Mouse (Mus musculus) MEL (cell line): ENCODE measurements around the gene Trpm8.

Experiments used
- CTCF ChIP-seq, 3 experiments: IDR thresholded peaks in 2 of 3; conservative IDR thresholded peaks in 1 of 3; 2 replicates each; pipeline ENCODE4 v1.5.1; 2011 to 2012; ENCODE audit warnings: low read length in 3 of 3, low read depth in 2 of 3, mild to moderate bottlenecking in 2 of 3, improper control_type of control experiment in 1 of 3, inconsistent platforms in 1 of 3, mixed read lengths in 1 of 3, moderate library complexity in 1 of 3; ENCODE audit not compliant: control insufficient read depth in 1 of 3, insufficient read depth in 1 of 3, poor library complexity in 1 of 3, severe bottlenecking in 1 of 3
- HCFC1 ChIP-seq: IDR thresholded peaks from 2 replicates; pipeline ENCODE4 v1.6.1; 2012; ENCODE audit warnings: low read depth, mild to moderate bottlenecking, inconsistent platforms, low read length, improper control_type of control experiment, moderate library complexity
- JUND ChIP-seq: IDR thresholded peaks from 2 replicates; pipeline ENCODE4 v1.6.1; 2011; ENCODE audit warnings: low read depth, mild to moderate bottlenecking, improper control_type of control experiment, low read length
- MXI1 ChIP-seq: IDR thresholded peaks from 2 replicates; pipeline ENCODE4 v1.6.1; 2011; ENCODE audit warnings: mild to moderate bottlenecking, low read depth, low read length, improper control_type of control experiment
- POLR2A ChIP-seq, 2 experiments: IDR thresholded peaks; 2 replicates each; pipeline ENCODE4 v1.6.1; 2011 to 2012; ENCODE audit warnings: low read length in 2 of 2, mild to moderate bottlenecking in 2 of 2, control low read depth in 1 of 2, improper control_type of control experiment in 1 of 2, low read depth in 1 of 2, moderate library complexity in 1 of 2; ENCODE audit not compliant: control insufficient read depth in 1 of 2, insufficient read depth in 1 of 2, poor library complexity in 1 of 2
- RAD21 ChIP-seq: IDR thresholded peaks from 2 replicates; pipeline ENCODE4 v1.6.1; 2011; ENCODE audit warnings: mild to moderate bottlenecking, low read depth, low read length, improper control_type of control experiment
- ZMIZ1 ChIP-seq: IDR thresholded peaks from 2 replicates; pipeline ENCODE4 v1.6.1; 2012; ENCODE audit warnings: low read depth, mild to moderate bottlenecking, inconsistent platforms, low read length, improper control_type of control experiment, moderate library complexity

DNA sequence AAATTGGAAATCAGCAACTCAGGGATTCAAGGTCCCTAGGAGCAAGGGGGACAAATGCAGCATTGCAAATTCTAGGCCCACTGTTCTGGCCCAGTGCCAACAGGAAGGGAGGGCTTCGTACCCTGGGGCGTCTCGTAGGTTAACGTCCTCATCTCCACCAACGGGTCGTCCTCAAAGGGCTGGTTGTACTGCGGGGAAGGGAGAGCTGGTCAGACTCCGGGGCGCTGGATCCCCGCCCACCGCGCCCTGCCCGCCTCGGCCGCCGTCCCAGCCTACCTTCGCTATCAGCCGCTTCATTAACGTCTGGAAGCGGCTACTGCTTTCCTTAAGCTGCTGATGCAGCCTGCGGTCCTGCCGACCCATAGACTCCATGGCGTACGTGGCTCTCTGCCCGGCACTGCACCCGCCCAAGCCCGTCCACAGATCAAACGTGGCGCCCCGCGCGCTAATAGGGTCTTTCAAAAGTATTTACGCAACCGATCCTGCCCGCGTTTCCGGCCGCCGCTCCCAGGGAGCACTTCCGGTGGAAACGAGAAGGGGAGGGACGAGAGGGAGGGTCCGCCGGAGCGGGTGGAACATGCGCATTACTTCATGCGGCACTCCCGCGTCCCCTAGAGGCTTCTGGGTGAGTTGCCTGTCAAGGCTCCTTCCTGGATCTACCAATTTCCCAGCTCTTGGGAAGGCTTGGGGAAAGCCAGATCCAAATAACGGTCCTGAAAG, at the start of gene Trpm8, which contains the start of gene Hjurp:
- TF ChIP-seq ZMIZ1 (0 out of 2 replicates have a peak, but pooled peaks have one; percentile 84), CTCF (IDR thresholded peaks at IDR 0.05 in 2 of 3, conservative IDR thresholded peaks at IDR 0.05 in 1 of 3; ENCODE audit: control insufficient read depth in 1 of 3, insufficient read depth in 1 of 3, low read depth in 2 of 3, low read length in 3 of 3, poor library complexity in 1 of 3, severe bottlenecking in 1 of 3) (peak; percentile 96 to 99 (median 98)), JUND (no peak), POLR2A (IDR thresholded peaks at IDR 0.05; ENCODE audit: control insufficient read depth in 1 of 2, insufficient read depth in 1 of 2, low read depth in 1 of 2, low read length in 2 of 2, poor library complexity in 1 of 2) (peak; percentile 98 to 99), HCFC1 (peak; percentile 89), MXI1 (peak; percentile 90; the same call in 1 of the 2 replicates), RAD21 (peak; percentile 86)
